Mouse (Mus musculus): Measurements from ENCODE around the gene B3gntl1. TPM values are rescaled to one million over a fixed set of nuclear protein-coding genes. Genes with fewer than 3 reads are reported as not detected.

Gene B3gntl1
- 10 to 100 TPM in 1 of 2 experiments, 1 to 10 TPM in 1; 8.4 to 12.9 TPM for polyA plus RNA-seq (2017; shearing (Covaris generic))

DNA sequence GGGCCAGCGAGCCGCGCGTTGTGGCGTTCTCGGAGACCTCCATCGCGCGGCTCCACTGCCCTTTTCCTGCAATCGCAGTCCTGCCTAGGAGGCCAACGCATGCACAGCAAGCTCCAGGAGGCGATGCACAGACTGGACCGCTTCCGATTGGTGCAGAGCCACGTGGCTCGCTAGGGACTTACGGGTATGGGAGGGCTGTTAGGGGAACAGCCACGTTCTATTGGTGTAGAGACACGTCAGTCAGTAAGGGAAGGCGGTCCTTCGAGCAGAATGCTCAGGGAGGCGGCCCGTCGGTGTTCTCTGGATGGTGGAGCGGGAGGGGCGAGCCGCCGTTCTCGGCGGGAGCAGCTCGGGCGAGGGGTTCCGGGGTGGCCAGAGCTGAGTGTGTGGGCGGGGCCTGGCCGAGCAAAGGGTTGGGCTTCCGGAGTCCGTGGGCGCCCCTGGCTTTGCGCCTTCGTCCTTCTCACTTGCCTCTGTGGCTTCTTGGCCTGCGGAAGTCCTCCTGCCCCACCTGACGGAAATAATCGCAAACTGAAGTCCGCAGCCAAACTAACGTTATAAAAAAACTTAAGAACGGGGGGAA, at the start of gene B3gntl1:
TSS of gene B3gntl1 (minus strand) at position 164 of the 583 bp plus-strand sequence.

DNA sequence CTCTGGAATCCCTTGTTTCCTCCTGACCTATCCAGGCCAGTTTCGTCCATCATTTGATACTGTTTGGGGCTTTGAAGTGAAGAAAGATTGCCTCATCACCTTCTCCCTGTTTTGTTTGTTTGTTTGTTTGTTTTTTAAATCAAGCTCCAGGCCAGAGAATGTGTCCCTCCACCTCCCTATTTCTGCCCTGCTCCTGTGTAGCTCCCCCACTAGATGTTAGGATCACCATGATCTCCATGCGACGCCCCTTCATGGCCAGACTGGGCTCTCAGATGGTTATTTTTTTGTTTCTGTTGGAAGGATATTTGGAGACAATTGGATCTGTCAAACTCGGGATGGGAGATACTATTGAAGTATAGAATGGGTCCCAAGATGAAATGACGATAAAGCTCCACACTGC, 28.3 kb upstream of the B3gntl1 start, which contains the start of gene Metrnl:
TSS of gene Metrnl (plus strand) at position 301 of the 400 bp plus-strand sequence.

Other genes starting within 250 kb of the B3gntl1 start
- under 1 TPM; 0.25 to 0.39 TPM for gene Fn3k, start 238.2 kb downstream of the B3gntl1 start, polyA plus RNA-seq (2017; shearing (Covaris generic))
- 10 to 100 TPM; 35.8 to 51.6 TPM for gene Tbcd, start 221.2 kb downstream of the B3gntl1 start, polyA plus RNA-seq (2017; shearing (Covaris generic))
- under 1 TPM; 0.43 TPM for gene Zfp750, start 153.8 kb downstream of the B3gntl1 start, polyA plus RNA-seq (2017; shearing (Covaris generic))
- gene Metrnl, start 28.4 kb upstream of the B3gntl1 start, polyA plus RNA-seq (2017; shearing (Covaris generic)) = 10 to 100 TPM in 1 of 2 experiments, 1 to 10 TPM in 1; 4.5 to 16.5 TPM
- under 1 TPM in 1 of 2 experiments, not detected in 1; 0.21 TPM for gene Ptchd3, start 157.1 kb upstream of the B3gntl1 start, polyA plus RNA-seq (2017; shearing (Covaris generic))